Mouse (Mus musculus) brain, embryonic 14.5 days (tissue): Measurements from ENCODE around the gene Gbp10.
"Not testable (repeated sequence)": the region's sequence is repeated elsewhere in the genome, so short reads cannot be mapped to it uniquely, and the experiment has no call there.

ENCODE experiments used
- CTCF ChIP-seq: fragments of 200-500 bp; IDR thresholded peaks from 2 replicates; pipeline ENCODE4 v1.5.1; 2012; ENCODE audit warnings: inconsistent platforms, mild to moderate bottlenecking, moderate library complexity, borderline replicate concordance; ENCODE audit not compliant: insufficient read depth, insufficient read length; ENCODE audit errors: extremely low read depth
- POLR2A ChIP-seq: fragments of 200-500 bp; IDR thresholded peaks from 2 replicates; pipeline ENCODE4 v1.6.1; 2012; ENCODE audit warnings: mild to moderate bottlenecking, inconsistent platforms, borderline replicate concordance; ENCODE audit not compliant: poor library complexity, insufficient read depth, insufficient read length, severe bottlenecking; ENCODE audit errors: extremely low read depth

GRCm38 (mm10) chr5:105208957-105209356, 30.4 kb downstream of the Gbp10 start:
- TF ChIP-seq CTCF, POLR2A: not testable (repeated sequence)
